Mouse (Mus musculus): ENCODE results near the gene Zfp663.
A peak's percentile ranks its signal among the peaks of the same experiment; 100 is the strongest.

The Zfp663 gene

GRCm38 (mm10) chr2:165320531-165321150, 47.9 kb downstream of the Zfp663 start:
- no peak for DNase-seq (ENCODE audit: low spot score)

- no peak for DNase-seq (ENCODE audit: low spot score)
These were observed 49.0 kb downstream of the Zfp663 start for GRCm38 (mm10) chr2:165319503-165319902.

DNA sequence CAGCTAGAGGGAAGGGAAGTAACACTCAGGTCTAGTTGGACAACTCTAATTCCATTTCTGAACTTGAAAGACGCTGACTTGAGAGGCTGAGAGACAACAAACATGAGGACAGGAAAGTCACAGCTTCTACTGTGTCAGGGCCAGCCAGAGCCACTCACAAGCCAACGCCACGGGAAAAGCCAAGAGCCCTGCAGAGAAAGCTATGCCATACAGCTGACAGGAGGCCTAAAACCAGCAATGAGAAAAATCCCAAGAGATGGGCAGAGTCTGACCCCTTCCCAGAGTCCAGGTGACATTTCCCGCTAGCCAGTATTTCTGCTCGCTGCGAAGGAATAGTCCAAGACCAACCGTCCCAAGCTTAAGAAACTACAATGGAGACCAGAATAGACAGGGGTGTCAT, 49.6 kb downstream of the Zfp663 start:
- DNase-seq (ENCODE audit: low spot score), result no peak

- DNase-seq (ENCODE audit: low spot score), result no peak
These were observed 50.8 kb downstream of the Zfp663 start for GRCm38 (mm10) chr2:165317621-165318263.

DNA sequence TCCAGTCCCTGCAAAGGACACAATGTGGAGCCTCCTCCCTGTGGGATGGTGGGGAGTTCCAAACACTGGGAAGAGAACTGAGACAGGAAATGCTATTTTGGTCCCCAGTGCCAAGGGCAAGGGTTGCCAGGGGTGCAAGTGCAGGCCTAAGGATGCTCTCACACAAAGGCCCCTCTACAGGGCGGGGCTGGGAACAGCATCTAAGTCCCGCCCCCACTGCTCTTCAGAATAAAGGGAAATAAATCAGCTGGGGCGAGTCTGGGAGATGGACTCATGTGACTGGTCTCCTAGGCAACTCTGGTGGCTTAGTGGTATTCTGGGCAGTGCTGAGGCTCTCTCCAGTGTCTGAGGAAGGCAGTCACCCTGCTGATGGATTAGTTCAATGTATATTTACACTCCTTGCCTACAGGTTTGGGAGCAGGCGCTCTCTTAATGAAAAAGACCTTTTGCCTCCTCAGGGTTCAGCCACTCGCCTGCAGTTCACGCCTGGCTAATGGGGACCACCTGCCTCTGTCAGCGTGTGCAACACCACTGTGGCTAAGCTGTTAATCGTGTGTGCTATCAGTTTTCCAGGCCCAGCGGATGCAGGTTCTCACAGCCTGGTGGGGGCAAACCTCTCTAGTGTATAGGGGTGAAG, 51.6 kb downstream of the Zfp663 start:
- DNase-seq (ENCODE audit: low spot score), result peak; percentile 87

DNA sequence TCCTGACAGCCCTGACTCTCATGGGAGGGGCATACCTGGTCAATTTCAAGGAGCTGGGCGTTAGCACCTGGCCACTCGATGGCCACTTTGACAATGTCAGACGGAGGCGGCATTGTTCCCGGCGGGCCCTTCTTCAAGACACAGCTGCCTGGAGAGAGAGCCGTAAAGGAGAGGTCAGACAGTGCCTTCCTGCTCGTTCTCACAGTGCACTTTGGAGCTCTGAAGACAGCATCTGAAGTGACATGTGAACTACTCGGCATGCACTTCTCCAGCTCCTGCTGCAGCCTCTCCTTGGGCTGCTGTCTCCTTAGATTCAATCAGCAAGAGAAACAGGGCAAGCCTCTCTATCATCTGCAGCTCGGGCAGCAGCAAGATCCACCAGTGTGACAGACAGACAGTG, 52.3 kb downstream of the Zfp663 start:
- peak; percentile 64 for DNase-seq (ENCODE audit: low spot score)

- no peak for DNase-seq (ENCODE audit: low spot score)
These were observed 54.3 kb downstream of the Zfp663 start for GRCm38 (mm10) chr2:165314197-165314596.

- DNase-seq (ENCODE audit: low spot score), result no peak
These were observed 56.1 kb downstream of the Zfp663 start for GRCm38 (mm10) chr2:165312381-165312780.

GRCm38 (mm10) chr2:165311577-165311976, 57.0 kb downstream of the Zfp663 start:
- no peak for DNase-seq (ENCODE audit: low spot score)

- no peak for DNase-seq (ENCODE audit: low spot score)
These were observed 57.6 kb downstream of the Zfp663 start for GRCm38 (mm10) chr2:165310818-165311425.

GRCm38 (mm10) chr2:165307801-165308200, 60.7 kb downstream of the Zfp663 start:
- DNase-seq (ENCODE audit: low spot score), result no peak

DNA sequence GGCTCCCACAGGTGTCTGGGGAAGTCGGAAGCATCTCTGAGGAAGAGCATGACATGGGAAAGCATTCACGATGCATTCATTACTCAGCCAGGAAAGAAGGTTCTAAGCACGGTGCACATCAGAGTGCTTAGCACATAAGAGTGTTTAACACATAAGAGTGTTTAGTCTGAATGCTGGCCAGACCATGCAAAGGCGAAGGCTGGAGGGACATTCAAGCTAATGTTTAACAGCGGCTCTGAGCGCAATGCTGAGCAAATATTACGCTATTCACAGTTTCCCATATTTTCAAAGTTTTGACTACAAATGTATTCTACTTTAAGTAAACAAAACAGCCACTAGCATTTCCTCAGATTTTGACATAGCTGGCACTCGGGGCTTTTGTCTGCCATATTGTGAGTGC, 63.1 kb downstream of the Zfp663 start:
- DNase-seq (ENCODE audit: low spot score), result no peak

DNA sequence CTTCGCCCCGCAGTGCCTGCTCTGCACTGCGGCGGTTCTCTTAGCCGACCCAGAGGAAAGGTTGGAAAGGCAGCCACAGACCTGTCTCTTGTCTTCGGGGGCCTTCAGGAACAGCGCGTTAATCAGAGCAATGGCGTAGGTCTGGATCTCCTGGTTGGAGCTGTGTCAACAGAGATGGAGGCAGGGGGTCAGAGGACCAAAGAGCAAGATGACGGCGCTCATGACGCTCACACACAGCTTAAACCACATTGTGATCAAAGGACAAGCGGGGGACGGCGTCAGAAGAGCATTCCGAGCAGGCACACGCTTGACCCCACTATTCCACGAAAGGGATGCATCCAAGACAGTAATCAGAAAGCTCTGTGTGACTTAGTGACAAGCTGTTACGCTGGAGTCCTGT, 63.7 kb downstream of the Zfp663 start:
- DNase-seq (ENCODE audit: low spot score), result no peak

DNA sequence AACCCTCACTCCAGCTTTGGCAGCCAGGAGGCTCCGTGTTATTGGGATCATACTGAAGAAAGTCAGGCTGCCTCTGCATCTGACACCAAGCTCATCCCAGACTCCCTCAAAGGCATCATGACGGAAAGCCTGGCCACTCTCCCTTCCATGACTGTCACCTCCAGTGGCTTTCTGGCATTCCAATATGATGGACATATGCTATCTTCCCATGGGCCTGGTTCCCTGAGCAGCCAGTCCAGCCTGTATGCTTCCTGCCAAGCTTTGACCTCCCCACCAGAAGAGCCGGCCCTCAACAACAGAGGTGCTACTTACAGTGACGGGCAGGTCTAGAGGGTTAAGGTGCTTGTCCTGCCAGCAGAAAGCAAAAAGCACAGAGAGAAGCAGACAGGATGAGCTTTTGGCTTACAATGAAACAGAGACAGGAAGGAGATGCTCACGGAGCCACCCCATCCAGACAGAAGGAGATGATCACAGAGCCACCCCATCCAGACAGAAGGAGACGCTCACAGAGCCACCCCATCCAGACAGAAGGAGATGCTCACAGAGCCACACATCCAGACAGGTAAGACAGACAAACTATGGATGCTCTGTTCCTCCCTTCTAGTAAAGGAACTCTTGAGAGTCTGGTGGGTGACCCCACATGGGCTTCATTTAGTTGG, 65.0 kb downstream of the Zfp663 start:
- no peak for DNase-seq (ENCODE audit: low spot score)

DNA sequence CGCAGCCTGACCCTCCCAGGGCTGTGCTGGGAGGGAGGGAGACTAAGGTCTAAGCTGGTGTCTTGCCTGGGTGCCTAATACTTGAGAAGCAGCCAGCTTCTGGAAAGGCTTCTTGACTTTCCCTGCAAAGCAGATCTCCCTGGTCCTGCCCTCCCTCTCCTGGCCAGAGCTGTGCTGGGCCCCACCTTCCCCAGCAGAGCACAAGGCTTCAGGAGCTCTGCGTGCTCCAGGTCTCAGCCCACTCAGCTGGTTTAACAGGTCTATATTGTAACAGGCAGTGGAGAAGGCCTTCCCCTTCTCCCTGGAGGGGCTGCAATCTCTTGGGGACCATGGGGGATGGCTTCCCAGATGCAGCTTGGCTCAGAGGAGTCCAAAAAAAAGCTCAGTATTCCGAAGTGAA, 67.1 kb downstream of the Zfp663 start:
- DNase-seq (ENCODE audit: low spot score), result no peak
